Mouse (Mus musculus): ENCODE measurements at regions not wholly inside any gene's neighbourhood (a gene's known extent, or its start where the extent isn't known, plus 50 kb on each side); places are given as distances from the start of the nearest gene placed in this dataset.

DNA sequence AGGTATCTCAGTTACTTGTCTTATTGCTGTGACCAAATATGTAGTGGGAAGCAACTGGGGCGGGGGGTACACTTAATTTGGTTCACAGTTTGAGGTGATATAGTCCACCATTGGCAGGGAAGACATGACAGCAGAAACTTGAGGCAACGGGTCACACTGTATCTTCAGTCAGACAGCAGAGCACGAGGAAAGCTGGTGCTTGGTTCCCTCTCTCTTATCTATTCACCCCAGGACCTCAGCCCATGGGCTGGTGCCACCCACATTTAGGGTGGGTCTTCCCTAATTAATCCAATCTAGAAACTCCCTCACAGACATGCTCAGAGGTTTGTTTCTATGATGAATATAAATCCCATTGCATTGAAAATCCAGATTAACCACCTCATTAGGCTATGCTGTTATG lies 56.5 kb downstream of the Otud1 start:
- ATAC-seq (ENCODE audit: extremely low read depth, insufficient number of reproducible peaks, low FRiP score, poor library complexity, severe bottlenecking) = no peak

DNA sequence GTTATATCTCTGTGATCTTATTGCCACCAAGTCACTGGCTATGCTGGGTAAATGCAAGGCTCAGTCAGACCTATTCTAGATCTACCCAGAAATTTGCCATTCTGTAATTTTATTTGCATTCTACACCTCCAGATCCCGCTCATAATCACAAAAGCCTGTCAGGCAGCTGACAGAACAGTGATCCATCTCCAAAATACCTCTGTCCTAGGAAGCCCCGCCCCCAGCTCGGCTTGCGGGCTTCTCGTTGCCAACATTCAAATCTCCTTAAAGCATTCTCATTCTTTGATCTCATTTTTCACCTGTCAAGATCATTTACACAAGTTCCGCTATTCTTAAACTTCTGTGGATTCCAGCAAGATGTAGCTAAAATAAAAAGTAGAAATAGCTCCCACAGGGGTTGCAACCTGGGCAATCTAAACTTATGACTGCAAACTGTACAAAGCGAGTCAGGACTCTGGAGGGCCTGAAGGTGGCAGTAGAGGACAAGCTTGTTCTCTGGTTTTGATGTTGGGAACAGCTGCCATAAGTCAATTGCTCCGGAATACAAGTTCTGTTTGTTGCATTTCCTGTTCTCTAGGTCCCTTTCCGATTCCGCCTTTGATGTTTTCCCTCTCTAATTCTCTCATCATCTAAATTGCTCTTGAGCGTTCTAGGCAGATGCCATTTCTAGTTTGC lies 58.1 kb downstream of the Otud1 start:
- ATAC-seq (ENCODE audit: extremely low read depth, insufficient number of reproducible peaks, low FRiP score, poor library complexity, severe bottlenecking) = peak; percentile 92

- ATAC-seq (ENCODE audit: extremely low read depth, insufficient number of reproducible peaks, low FRiP score, poor library complexity, severe bottlenecking) = no peak
Observed at GRCm38 (mm10) chr2:19716388-19716787, 58.8 kb downstream of the Otud1 start.

DNA sequence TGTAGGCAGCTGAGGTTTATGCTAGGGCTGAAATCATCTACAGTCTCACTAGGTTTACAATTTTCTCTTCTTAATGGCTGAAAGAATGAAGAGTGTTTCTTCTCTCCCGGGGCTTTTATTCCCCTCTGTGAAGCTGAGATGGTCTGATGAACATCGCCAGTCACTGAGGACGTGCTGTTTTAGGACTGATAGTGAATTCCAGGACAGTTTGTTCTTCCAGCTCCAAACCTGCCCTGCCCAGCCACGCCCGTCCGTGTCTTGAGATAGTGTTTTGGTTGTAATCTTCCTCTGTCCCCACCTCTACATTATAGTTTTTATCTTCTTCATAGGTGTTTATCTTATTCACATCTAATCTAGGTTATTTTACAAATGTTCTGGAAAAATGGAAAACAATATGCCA lies 68.5 kb downstream of the Otud1 start:
- no peak for ATAC-seq (ENCODE audit: extremely low read depth, insufficient number of reproducible peaks, low FRiP score, poor library complexity, severe bottlenecking)

- ATAC-seq (ENCODE audit: extremely low read depth, insufficient number of reproducible peaks, low FRiP score, poor library complexity, severe bottlenecking) = peak; percentile 43; the same call in 1 of the 2 replicates
Observed at GRCm38 (mm10) chr2:19726904-19727303, 69.4 kb downstream of the Otud1 start.

GRCm38 (mm10) chr2:19732922-19733859 lies 75.6 kb downstream of the Otud1 start:
- ATAC-seq (ENCODE audit: extremely low read depth, insufficient number of reproducible peaks, low FRiP score, poor library complexity, severe bottlenecking) = no peak

DNA sequence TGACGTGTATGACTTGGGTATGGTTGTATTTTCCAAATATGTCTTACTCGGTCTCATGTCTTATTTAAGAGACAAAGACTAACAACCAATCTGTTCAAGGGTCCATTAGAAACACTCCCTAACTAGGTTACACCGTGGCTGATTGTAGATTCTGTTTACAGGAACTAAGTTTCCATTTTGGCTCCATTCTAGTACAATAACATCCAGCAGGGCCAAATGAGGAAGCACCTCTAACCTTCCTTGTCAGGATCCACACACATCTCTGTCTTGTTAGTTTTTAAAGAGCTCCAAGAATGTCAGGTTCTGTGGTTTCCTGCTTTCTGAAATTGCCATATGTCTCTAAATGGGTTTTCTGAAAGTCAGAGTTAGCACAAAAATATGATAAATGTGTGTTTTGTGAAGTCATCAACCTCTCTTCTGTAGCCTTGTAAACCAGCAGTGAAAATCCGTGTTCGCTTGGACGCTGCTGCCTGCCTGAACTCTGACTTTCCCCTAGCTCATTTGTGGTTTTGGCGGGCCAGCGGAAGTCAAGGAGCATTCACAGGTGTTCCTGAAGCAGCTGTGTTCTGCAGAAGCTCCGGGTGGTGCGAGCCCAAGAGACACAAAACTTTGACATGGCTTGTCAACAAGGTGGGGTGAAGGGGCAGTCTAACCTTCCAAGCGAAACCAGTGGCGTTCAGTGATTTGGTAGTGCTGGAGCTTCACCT lies 76.8 kb downstream of the Otud1 start:
- no peak for ATAC-seq (ENCODE audit: extremely low read depth, insufficient number of reproducible peaks, low FRiP score, poor library complexity, severe bottlenecking)

DNA sequence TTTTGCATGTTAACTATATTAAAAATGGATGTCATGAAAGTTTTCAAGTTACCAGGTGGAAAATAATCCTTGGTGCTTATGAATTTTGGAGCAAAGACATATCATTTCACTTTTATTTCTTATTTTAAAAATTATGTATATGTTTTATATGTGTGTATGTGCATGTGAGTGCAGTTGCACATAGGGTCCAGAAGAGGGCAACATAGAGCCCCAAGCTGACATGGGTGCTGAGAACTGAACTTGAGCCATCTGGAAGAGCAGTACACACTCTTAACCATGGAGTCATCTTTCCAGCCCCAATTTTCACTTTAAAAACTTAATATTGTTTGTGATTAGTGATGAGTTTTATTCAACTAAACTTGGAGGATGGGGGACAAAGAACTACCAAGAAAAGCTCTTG lies 84.0 kb downstream of the Otud1 start:
- ATAC-seq (ENCODE audit: extremely low read depth, insufficient number of reproducible peaks, low FRiP score, poor library complexity, severe bottlenecking) = no peak

DNA sequence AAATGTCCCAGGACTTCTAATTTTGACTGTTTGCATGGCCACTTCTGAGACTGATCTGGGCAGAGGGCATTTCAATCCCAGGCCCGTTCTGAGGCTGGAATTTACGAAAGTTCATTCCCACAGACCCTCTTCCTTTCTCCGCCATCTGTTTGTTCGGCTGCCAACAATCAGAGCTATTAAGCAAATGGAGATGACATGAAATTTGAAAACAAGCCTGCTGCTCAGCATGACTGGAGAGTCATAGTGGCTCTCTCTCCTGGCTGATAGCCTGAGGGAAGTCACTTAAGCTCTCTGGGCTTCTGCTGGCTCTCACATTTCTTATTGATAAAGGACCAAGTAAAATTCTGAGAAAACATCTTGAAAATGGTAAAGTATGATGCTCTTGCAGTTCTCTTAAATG lies 85.9 kb downstream of the Otud1 start:
- ATAC-seq (ENCODE audit: extremely low read depth, insufficient number of reproducible peaks, low FRiP score, poor library complexity, severe bottlenecking) = no peak

- no peak for ATAC-seq (ENCODE audit: extremely low read depth, insufficient number of reproducible peaks, low FRiP score, poor library complexity, severe bottlenecking)
Observed at GRCm38 (mm10) chr2:19744986-19745660, 87.6 kb downstream of the Otud1 start.

- no peak for ATAC-seq (ENCODE audit: extremely low read depth, insufficient number of reproducible peaks, low FRiP score, poor library complexity, severe bottlenecking)
Observed at GRCm38 (mm10) chr2:19752753-19753152, 95.2 kb downstream of the Otud1 start.

GRCm38 (mm10) chr2:19753479-19753878 lies 95.9 kb downstream of the Otud1 start:
- ATAC-seq (ENCODE audit: extremely low read depth, insufficient number of reproducible peaks, low FRiP score, poor library complexity, severe bottlenecking) = no peak

DNA sequence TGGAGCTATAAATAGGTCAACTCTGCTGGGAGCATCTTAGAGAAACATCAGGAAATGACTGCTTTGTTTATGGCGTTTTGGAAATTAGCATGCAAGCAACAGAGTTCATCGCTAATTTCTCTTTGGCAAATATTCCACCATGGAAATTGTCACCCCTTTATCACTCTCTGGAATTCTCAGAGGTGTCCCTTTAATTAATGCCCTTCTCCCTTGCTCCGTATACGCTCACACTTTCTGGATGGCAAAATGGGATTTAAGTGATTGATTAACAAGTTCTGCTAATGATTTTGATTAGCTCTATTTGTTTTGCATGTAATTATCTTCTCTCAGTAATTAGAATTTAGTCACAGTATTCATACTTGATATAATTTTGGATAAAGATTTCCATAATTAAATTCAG lies 100.4 kb downstream of the Otud1 start:
- no peak for ATAC-seq (ENCODE audit: extremely low read depth, insufficient number of reproducible peaks, low FRiP score, poor library complexity, severe bottlenecking)

- no peak for ATAC-seq (ENCODE audit: extremely low read depth, insufficient number of reproducible peaks, low FRiP score, poor library complexity, severe bottlenecking)
Observed at GRCm38 (mm10) chr2:19759169-19759568, 101.6 kb downstream of the Otud1 start.

DNA sequence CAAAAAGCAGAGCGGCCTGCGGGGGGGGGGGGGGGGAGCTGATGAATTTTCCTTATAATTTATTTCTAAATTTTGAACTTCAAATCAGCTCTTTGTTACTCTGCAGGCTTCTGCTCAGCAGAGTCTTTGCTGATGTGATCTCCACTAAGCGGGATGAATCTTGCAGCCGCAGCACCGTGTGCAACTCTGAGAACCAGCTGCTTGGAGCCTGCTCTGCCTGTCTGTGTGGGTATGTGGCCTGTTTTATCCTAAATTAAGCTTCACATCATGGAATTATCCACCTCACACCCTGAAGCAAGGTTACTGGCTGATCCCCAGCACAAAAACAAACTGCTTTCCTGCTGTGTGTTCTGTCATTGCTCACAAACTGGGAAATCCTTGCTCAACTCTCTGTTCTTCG lies 102.0 kb downstream of the Otud1 start:
- ATAC-seq (ENCODE audit: extremely low read depth, insufficient number of reproducible peaks, low FRiP score, poor library complexity, severe bottlenecking) = no peak

DNA sequence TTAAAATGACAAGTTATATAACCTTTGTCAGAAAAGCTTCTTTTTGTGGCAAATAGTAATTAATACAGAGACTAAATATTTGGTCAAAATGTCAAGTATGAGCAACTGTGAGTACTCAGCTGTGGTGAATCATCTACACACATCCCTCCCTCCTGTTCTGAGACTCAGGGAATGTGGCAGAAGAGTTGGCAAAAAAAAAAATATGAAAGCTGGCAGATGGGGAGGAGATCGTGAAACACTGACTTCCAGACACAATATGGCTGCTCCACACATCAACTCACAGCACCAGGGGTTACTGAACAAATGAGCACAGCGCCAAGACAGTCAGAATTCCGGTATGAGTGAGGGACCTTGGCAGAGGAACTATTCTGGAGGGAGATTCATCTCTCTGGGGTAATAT lies 105.4 kb downstream of the Otud1 start:
- no peak for ATAC-seq (ENCODE audit: extremely low read depth, insufficient number of reproducible peaks, low FRiP score, poor library complexity, severe bottlenecking)

- no peak for ATAC-seq (ENCODE audit: extremely low read depth, insufficient number of reproducible peaks, low FRiP score, poor library complexity, severe bottlenecking)
Observed at GRCm38 (mm10) chr2:19784913-19785312, 124.7 kb upstream of the Etl4 start.

DNA sequence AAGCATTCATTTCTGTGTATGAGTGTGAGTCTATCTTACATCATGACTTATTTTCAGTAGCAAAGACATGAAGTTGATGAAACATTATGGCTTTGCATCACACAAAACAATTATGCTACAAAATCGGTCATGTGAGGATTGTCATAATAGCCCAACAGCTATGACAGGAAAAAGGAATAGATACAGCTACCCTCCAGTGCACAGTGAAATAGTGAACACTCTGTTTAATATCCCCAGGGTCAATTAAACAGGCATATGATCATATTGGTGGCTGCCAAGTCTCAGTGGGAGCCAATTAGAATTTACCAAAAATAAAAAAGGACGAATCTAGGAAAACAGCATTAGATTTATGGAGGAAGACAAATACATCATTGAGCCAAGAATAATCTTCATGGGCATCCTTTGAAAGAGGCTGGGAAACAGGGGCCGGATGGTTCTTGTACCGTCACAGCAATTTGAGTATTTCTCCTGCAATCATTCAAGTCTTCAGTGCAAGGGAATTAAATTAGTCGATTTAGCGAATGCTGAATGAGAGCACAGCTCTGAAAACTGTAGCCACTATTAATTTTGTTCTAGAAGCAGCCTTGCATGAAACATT lies 123.8 kb upstream of the Etl4 start:
- no peak for ATAC-seq (ENCODE audit: extremely low read depth, insufficient number of reproducible peaks, low FRiP score, poor library complexity, severe bottlenecking)

- no peak for ATAC-seq (ENCODE audit: extremely low read depth, insufficient number of reproducible peaks, low FRiP score, poor library complexity, severe bottlenecking)
Observed at GRCm38 (mm10) chr2:19792177-19792576, 117.4 kb upstream of the Etl4 start.

Data from neutrophil, adult 5-6 weeks (primary cell).